Mouse (Mus musculus): ENCODE data around the gene Cd209g. TPM values are rescaled to one million over a fixed set of nuclear protein-coding genes. Genes with fewer than 3 reads are reported as not detected.
"Not testable (repeated sequence)": the region's sequence is repeated elsewhere in the genome, so short reads cannot be mapped to it uniquely, and the experiment has no call there.

Cd209g gene
- polyA plus RNA-seq (2015; fragmentation: Nextera tagmentation; extraction: Ambion mirVana): not detected in 2 replicates

- ATAC-seq (ENCODE audit: borderline replicate concordance, extremely low read depth, low FRiP score, low TSS enrichment): no peak
- Histone ChIP-seq H3K9me3 (no peaks in the 10 kb centered on the region), H3K9ac (no peak within 1 kb of the TSS), H3K4me1 (no peaks in the 10 kb centered on the region), H3K27me3 (no peaks in the 10 kb centered on the region), H3K4me2 (no peak within 1 kb of the TSS), H3K27ac (no peak within 1 kb of the TSS), H3K4me3 (no peak within 1 kb of the TSS), H3K36me3 (no peaks in the 10 kb centered on the region)
- WGBS: 89% methylated on average over 10 of the region's 10 CpGs
These were observed at the start of gene Cd209g for GRCm38 (mm10) chr8:4133798-4134197. TSS of gene Cd209g (plus strand) at chr8:4134098.

GRCm38 (mm10) chr8:4087180-4087722 is 46.6 kb upstream of the Cd209g start:
- not testable (repeated sequence) for H3K27ac ChIP-seq, H3K36me3 ChIP-seq, H3K4me1 ChIP-seq, H3K4me3 ChIP-seq, H3K9ac ChIP-seq, H3K4me2 ChIP-seq, H3K27me3 ChIP-seq, H3K9me3 ChIP-seq
- ATAC-seq (ENCODE audit: borderline replicate concordance, extremely low read depth, low FRiP score, low TSS enrichment): peak; percentile 46; the same call in 1 of the 2 replicates
- 42% methylated on average over 26 of the region's 33 CpGs for WGBS

- H3K9ac ChIP-seq; H3K9me3 ChIP-seq; H3K27me3 ChIP-seq; H3K4me1 ChIP-seq; H3K27ac ChIP-seq; H3K4me3 ChIP-seq; H3K36me3 ChIP-seq; ATAC-seq (ENCODE audit: borderline replicate concordance, extremely low read depth, low FRiP score, low TSS enrichment); H3K4me2 ChIP-seq: not testable (repeated sequence)
- WGBS: 69% methylated on average over 3 of the region's 3 CpGs
These were observed 45.4 kb upstream of the Cd209g start for GRCm38 (mm10) chr8:4088514-4088913.

- H3K4me1 ChIP-seq; H3K36me3 ChIP-seq; ATAC-seq (ENCODE audit: borderline replicate concordance, extremely low read depth, low FRiP score, low TSS enrichment); H3K27me3 ChIP-seq; H3K27ac ChIP-seq; H3K4me2 ChIP-seq; H3K9ac ChIP-seq; H3K4me3 ChIP-seq; H3K9me3 ChIP-seq: not testable (repeated sequence)
- WGBS: 60% methylated on average over 2 of the region's 2 CpGs
These were observed 28.2 kb upstream of the Cd209g start, which contains the start of gene Cd209f for GRCm38 (mm10) chr8:4105735-4106134. TSS of gene Cd209f (minus strand) at chr8:4105835.

- no peak overlapping the region for H3K27ac ChIP-seq
- no peaks in the 10 kb centered on the region for H3K27me3 ChIP-seq
- H3K4me1 ChIP-seq: no peaks in the 10 kb centered on the region
- 0 out of 2 replicates have a peak, but pooled peaks have one; percentile 19 for ATAC-seq (ENCODE audit: borderline replicate concordance, extremely low read depth, low FRiP score, low TSS enrichment)
- H3K4me3 ChIP-seq: no peak overlapping the region
- no peak overlapping the region for H3K9ac ChIP-seq
- H3K36me3 ChIP-seq: no peaks in the 10 kb centered on the region
- peak overlapping the region; percentile 26; the same call in 1 of the 2 replicates for H3K4me2 ChIP-seq
- 9% methylated on average over 12 of the region's 12 CpGs for WGBS
- H3K9me3 ChIP-seq: no peaks in the 10 kb centered on the region
These were observed 6.1 kb downstream of the Cd209g start for GRCm38 (mm10) chr8:4139660-4140646.

- ATAC-seq (ENCODE audit: borderline replicate concordance, extremely low read depth, low FRiP score, low TSS enrichment): no peak
- 60% methylated on average over 3 of the region's 3 CpGs for WGBS
- H3K36me3 ChIP-seq: no peaks in the 10 kb centered on the region
- no peaks in the 10 kb centered on the region for H3K9me3 ChIP-seq
- H3K4me1 ChIP-seq: no peaks in the 10 kb centered on the region
- no peak overlapping the region for H3K4me2 ChIP-seq
- H3K27ac ChIP-seq: no peak overlapping the region
- H3K9ac ChIP-seq: no peak overlapping the region
- no peaks in the 10 kb centered on the region for H3K27me3 ChIP-seq
- no peak overlapping the region for H3K4me3 ChIP-seq
These were observed 7.8 kb downstream of the Cd209g start for GRCm38 (mm10) chr8:4141721-4142120.

GRCm38 (mm10) chr8:4147272-4147671 is 13.4 kb downstream of the Cd209g start:
- no peak overlapping the region for H3K4me2 ChIP-seq
- H3K27me3 ChIP-seq: no peaks in the 10 kb centered on the region
- ATAC-seq (ENCODE audit: borderline replicate concordance, extremely low read depth, low FRiP score, low TSS enrichment): no peak
- 40% methylated on average over 1 of the region's 1 CpGs for WGBS
- H3K4me1 ChIP-seq: no peaks in the 10 kb centered on the region
- no peaks in the 10 kb centered on the region for H3K36me3 ChIP-seq
- no peak overlapping the region for H3K4me3 ChIP-seq
- no peak overlapping the region for H3K27ac ChIP-seq
- H3K9ac ChIP-seq: no peak overlapping the region
- H3K9me3 ChIP-seq: no peaks in the 10 kb centered on the region

GRCm38 (mm10) chr8:4154878-4155277 is 21.0 kb downstream of the Cd209g start:
- no peak overlapping the region for H3K9ac ChIP-seq
- H3K4me2 ChIP-seq: no peak overlapping the region
- no peak overlapping the region for H3K27ac ChIP-seq
- no peak overlapping the region for H3K4me3 ChIP-seq
- no peaks in the 10 kb centered on the region for H3K4me1 ChIP-seq
- no peaks in the 10 kb centered on the region for H3K36me3 ChIP-seq
- no peaks in the 10 kb centered on the region for H3K9me3 ChIP-seq
- ATAC-seq (ENCODE audit: borderline replicate concordance, extremely low read depth, low FRiP score, low TSS enrichment): no peak
- H3K27me3 ChIP-seq: no peaks in the 10 kb centered on the region

- Histone ChIP-seq H3K4me3 (no peak overlapping the region), H3K9ac (no peak overlapping the region), H3K4me1 (peaks cover 9% of the 10 kb centered on the region; the same call in 1 of the 2 replicates), H3K36me3 (no peaks in the 10 kb centered on the region), H3K9me3 (no peaks in the 10 kb centered on the region), H3K27me3 (no peaks in the 10 kb centered on the region), H3K27ac (no peak overlapping the region), H3K4me2 (no peak overlapping the region)
- no peak for ATAC-seq (ENCODE audit: borderline replicate concordance, extremely low read depth, low FRiP score, low TSS enrichment)
- 47% methylated on average over 4 of the region's 4 CpGs for WGBS
These were observed 28.9 kb downstream of the Cd209g start for GRCm38 (mm10) chr8:4162786-4163185.

- ATAC-seq (ENCODE audit: borderline replicate concordance, extremely low read depth, low FRiP score, low TSS enrichment): no peak
- Histone ChIP-seq H3K36me3 (no peaks in the 10 kb centered on the region), H3K27ac (0 out of 2 replicates have a peak overlapping the region, but pooled peaks have one; percentile 24), H3K9ac (peak overlapping the region; percentile 48), H3K4me2 (peak overlapping the region; percentile 74), H3K9me3 (no peaks in the 10 kb centered on the region), H3K4me3 (peak overlapping the region; percentile 96), H3K4me1 (peaks cover 9% of the 10 kb centered on the region; the same call in 1 of the 2 replicates), H3K27me3 (no peaks in the 10 kb centered on the region)
- WGBS: 7% methylated on average over 13 of the region's 13 CpGs
These were observed 31.4 kb downstream of the Cd209g start for GRCm38 (mm10) chr8:4165176-4165851.

GRCm38 (mm10) chr8:4165852-4166751 is 32.2 kb downstream of the Cd209g start, which contains the start of gene Evi5l:
TSS of gene Evi5l (plus strand) at chr8:4166567.
- WGBS: under 1% methylated on average over 51 of the region's 51 CpGs
- Histone ChIP-seq H3K36me3 (no peaks in the 10 kb centered on the region), H3K9me3 (no peaks in the 10 kb centered on the region), H3K9ac (peak within 1 kb of the TSS; percentile 81), H3K4me1 (peaks cover 9% of the 10 kb centered on the region; the same call in 1 of the 2 replicates), H3K4me2 (peak within 1 kb of the TSS; percentile 86), H3K27ac (0 out of 2 replicates have a peak within 1 kb of the TSS, but pooled peaks have one; percentile 24), H3K27me3 (no peaks in the 10 kb centered on the region), H3K4me3 (peak within 1 kb of the TSS; percentile 96)
- ATAC-seq (ENCODE audit: borderline replicate concordance, extremely low read depth, low FRiP score, low TSS enrichment): peak; percentile 98

Measured in lung, embryonic 15.5 days (tissue).